Mouse (Mus musculus): Measurements from ENCODE around the gene Cops6. TPM values are rescaled to one million over a fixed set of nuclear protein-coding genes. Genes with fewer than 3 reads are reported as not detected.

The Cops6 gene
- polyA plus RNA-seq, 1 experiment from 2014 or later, result 270 TPM

GRCm38 (mm10) chr5:138138585-138138984 lies 22.3 kb upstream of the Cops6 start:
- no peak overlapping the region for H3K4me2 ChIP-seq (ENCODE audit: low read length)
- 81% methylated on average over 4 of the region's 4 CpGs for WGBS
- H3K27me3 ChIP-seq (replicated peaks; ENCODE audit: control insufficient read depth, insufficient read depth, low read length), result no peaks in the 10 kb centered on the region
- no peak for DNase-seq (ENCODE audit: low spot score)
- no peak for ATAC-seq
- no peaks in the 10 kb centered on the region for H3K4me1 ChIP-seq (ENCODE audit: control insufficient read depth, insufficient read depth, low read length)
- H3K9me3 ChIP-seq (replicated peaks; ENCODE audit: control insufficient read depth, low read length), result no peaks in the 10 kb centered on the region
- peaks cover 43% of the 10 kb centered on the region for H3K36me3 ChIP-seq (ENCODE audit: control insufficient read depth, insufficient read depth, low read length)
- H3K9ac ChIP-seq (ENCODE audit: low read length), result no peak overlapping the region
- H3K4me3 ChIP-seq (ENCODE audit: low read depth, low read length), result no peak overlapping the region
- H3K27ac ChIP-seq (ENCODE audit: low read depth, low read length), result no peak overlapping the region

- DNase-seq (ENCODE audit: low spot score) (no peak), ATAC-seq (no peak)
- no peaks in the 10 kb centered on the region for H3K9me3 ChIP-seq (replicated peaks; ENCODE audit: control insufficient read depth, low read length)
- H3K27ac ChIP-seq (ENCODE audit: low read depth, low read length), result no peak overlapping the region
- H3K27me3 ChIP-seq (replicated peaks; ENCODE audit: control insufficient read depth, insufficient read depth, low read length), result no peaks in the 10 kb centered on the region
- WGBS, result 89% methylated on average over 3 of the region's 3 CpGs
- H3K4me2 ChIP-seq (ENCODE audit: low read length), result peak overlapping the region; percentile 87
- peaks cover 3% of the 10 kb centered on the region; the same call in 1 of the 2 replicates for H3K4me1 ChIP-seq (ENCODE audit: control insufficient read depth, insufficient read depth, low read length)
- H3K9ac ChIP-seq (ENCODE audit: low read length), result peak overlapping the region; percentile 99; the same call in 1 of the 2 replicates
- H3K4me3 ChIP-seq (ENCODE audit: low read depth, low read length), result peak overlapping the region; percentile 81
- H3K36me3 ChIP-seq (ENCODE audit: control insufficient read depth, insufficient read depth, low read length), result peaks cover 28% of the 10 kb centered on the region
Measured at GRCm38 (mm10) chr5:138154390-138154789, 6.5 kb upstream of the Cops6 start.

- Histone ChIP-seq H3K4me2 (ENCODE audit: low read length) (peak within 1 kb of the TSS; percentile 87), H3K9ac (ENCODE audit: low read length) (peak within 1 kb of the TSS; percentile 99), H3K4me1 (ENCODE audit: control insufficient read depth, insufficient read depth, low read length) (peaks cover 3% of the 10 kb centered on the region; the same call in 1 of the 2 replicates), H3K27me3 (replicated peaks; ENCODE audit: control insufficient read depth, insufficient read depth, low read length) (no peaks in the 10 kb centered on the region), H3K27ac (ENCODE audit: low read depth, low read length) (peak within 1 kb of the TSS; percentile 96), H3K9me3 (replicated peaks; ENCODE audit: control insufficient read depth, low read length) (no peaks in the 10 kb centered on the region), H3K4me3 (ENCODE audit: low read depth, low read length) (peak within 1 kb of the TSS; percentile 81), H3K36me3 (ENCODE audit: control insufficient read depth, insufficient read depth, low read length) (peaks cover 23% of the 10 kb centered on the region)
- DNase-seq (ENCODE audit: low spot score) (peak; percentile 98), ATAC-seq (peak; percentile 99)
- WGBS, result under 1% methylated on average over 31 of the region's 31 CpGs
Measured at GRCm38 (mm10) chr5:138155443-138155976, 5.4 kb upstream of the Cops6 start, which contains the start of gene Zfp113. TSS of gene Zfp113 (minus strand) at chr5:138155744.

GRCm38 (mm10) chr5:138160224-138160762 lies 578 bp upstream of the Cops6 start:
- Histone ChIP-seq H3K27me3 (replicated peaks; ENCODE audit: control insufficient read depth, insufficient read depth, low read length) (no peaks in the 10 kb centered on the region), H3K4me1 (ENCODE audit: control insufficient read depth, insufficient read depth, low read length) (peaks cover 7% of the 10 kb centered on the region), H3K4me2 (ENCODE audit: low read length) (peak overlapping the region; percentile 50), H3K36me3 (ENCODE audit: control insufficient read depth, insufficient read depth, low read length) (peaks cover 34% of the 10 kb centered on the region), H3K27ac (ENCODE audit: low read depth, low read length) (peak overlapping the region; percentile 61; the same call in 1 of the 2 replicates), H3K9me3 (replicated peaks; ENCODE audit: control insufficient read depth, low read length) (no peaks in the 10 kb centered on the region), H3K4me3 (ENCODE audit: low read depth, low read length) (peak overlapping the region; percentile 72; the same call in 1 of the 2 replicates), H3K9ac (ENCODE audit: low read length) (peak overlapping the region; percentile 79)
- DNase-seq (ENCODE audit: low spot score) (no peak), ATAC-seq (peak; percentile 13; the same call in 1 of the 2 replicates)
- WGBS, result 68% methylated on average over 7 of the region's 7 CpGs

- no peak overlapping the region for H3K4me2 ChIP-seq (ENCODE audit: low read length)
- H3K27ac ChIP-seq (ENCODE audit: low read depth, low read length), result no peak overlapping the region
- DNase-seq (ENCODE audit: low spot score) (no peak), ATAC-seq (no peak)
- H3K9me3 ChIP-seq (replicated peaks; ENCODE audit: control insufficient read depth, low read length), result no peaks in the 10 kb centered on the region
- H3K9ac ChIP-seq (ENCODE audit: low read length), result no peak overlapping the region
- no peaks in the 10 kb centered on the region for H3K27me3 ChIP-seq (replicated peaks; ENCODE audit: control insufficient read depth, insufficient read depth, low read length)
- peaks cover 7% of the 10 kb centered on the region for H3K4me1 ChIP-seq (ENCODE audit: control insufficient read depth, insufficient read depth, low read length)
- WGBS, result 77% methylated on average over 6 of the region's 6 CpGs
- H3K36me3 ChIP-seq (ENCODE audit: control insufficient read depth, insufficient read depth, low read length), result peaks cover 61% of the 10 kb centered on the region
- H3K4me3 ChIP-seq (ENCODE audit: low read depth, low read length), result no peak overlapping the region
Measured at GRCm38 (mm10) chr5:138163046-138163445, 2.2 kb downstream of the Cops6 start.

- WGBS, result 67% methylated on average over 10 of the region's 10 CpGs
- ATAC-seq (no peak), DNase-seq (ENCODE audit: low spot score) (no peak)
- Histone ChIP-seq H3K27ac (ENCODE audit: low read depth, low read length) (no peak overlapping the region), H3K9me3 (replicated peaks; ENCODE audit: control insufficient read depth, low read length) (no peaks in the 10 kb centered on the region), H3K27me3 (replicated peaks; ENCODE audit: control insufficient read depth, insufficient read depth, low read length) (no peaks in the 10 kb centered on the region), H3K4me2 (ENCODE audit: low read length) (no peak overlapping the region), H3K36me3 (ENCODE audit: control insufficient read depth, insufficient read depth, low read length) (peaks cover 67% of the 10 kb centered on the region), H3K9ac (ENCODE audit: low read length) (no peak overlapping the region), H3K4me3 (ENCODE audit: low read depth, low read length) (no peak overlapping the region), H3K4me1 (ENCODE audit: control insufficient read depth, insufficient read depth, low read length) (peaks cover 7% of the 10 kb centered on the region)
Measured at GRCm38 (mm10) chr5:138163610-138164009, 2.7 kb downstream of the Cops6 start.

GRCm38 (mm10) chr5:138165594-138165993 lies 4.7 kb downstream of the Cops6 start:
- ATAC-seq (no peak), DNase-seq (ENCODE audit: low spot score) (no peak)
- WGBS, result 86% methylated on average over 8 of the region's 8 CpGs
- H3K9me3 ChIP-seq (replicated peaks; ENCODE audit: control insufficient read depth, low read length), result no peaks in the 10 kb centered on the region
- H3K4me1 ChIP-seq (ENCODE audit: control insufficient read depth, insufficient read depth, low read length), result peaks cover 13% of the 10 kb centered on the region
- peaks cover 80% of the 10 kb centered on the region for H3K36me3 ChIP-seq (ENCODE audit: control insufficient read depth, insufficient read depth, low read length)
- H3K4me3 ChIP-seq (ENCODE audit: low read depth, low read length), result no peak overlapping the region
- no peak overlapping the region for H3K4me2 ChIP-seq (ENCODE audit: low read length)
- H3K9ac ChIP-seq (ENCODE audit: low read length), result no peak overlapping the region
- H3K27me3 ChIP-seq (replicated peaks; ENCODE audit: control insufficient read depth, insufficient read depth, low read length), result no peaks in the 10 kb centered on the region
- H3K27ac ChIP-seq (ENCODE audit: low read depth, low read length), result no peak overlapping the region

- under 1% methylated on average over 47 of the region's 47 CpGs for WGBS
- Histone ChIP-seq H3K4me3 (ENCODE audit: low read depth, low read length) (peak overlapping the region; percentile 75), H3K9me3 (replicated peaks; ENCODE audit: control insufficient read depth, low read length) (no peaks in the 10 kb centered on the region), H3K36me3 (ENCODE audit: control insufficient read depth, insufficient read depth, low read length) (peaks cover 55% of the 10 kb centered on the region), H3K4me2 (ENCODE audit: low read length) (peak overlapping the region; percentile 88), H3K4me1 (ENCODE audit: control insufficient read depth, insufficient read depth, low read length) (peaks cover 14% of the 10 kb centered on the region), H3K27ac (ENCODE audit: low read depth, low read length) (peak overlapping the region; percentile 93), H3K9ac (ENCODE audit: low read length) (peak overlapping the region; percentile 77), H3K27me3 (replicated peaks; ENCODE audit: control insufficient read depth, insufficient read depth, low read length) (no peaks in the 10 kb centered on the region)
- ATAC-seq (peak; percentile 85), DNase-seq (ENCODE audit: low spot score) (peak; percentile 98)
Measured at GRCm38 (mm10) chr5:138170936-138171561, 10.2 kb downstream of the Cops6 start.
